Mouse (Mus musculus): ENCODE results near the gene Ifit2.

GRCm38 (mm10) chr19:34519646-34520045 is 30.8 kb upstream of the Ifit2 start:
- TF ChIP-seq E2F4 (IDR thresholded peaks at IDR 0.05; ENCODE audit: insufficient read depth) (no peak), POLR2A (IDR thresholded peaks at IDR 0.05; ENCODE audit: insufficient read length, low read depth) (no peak), CEBPB (IDR thresholded peaks at IDR 0.05; ENCODE audit: insufficient read depth, poor library complexity, severe bottlenecking) (no peak), MYOG (IDR thresholded peaks at IDR 0.05; ENCODE audit: control insufficient read depth in 1 of 3, insufficient read depth in 1 of 3, insufficient read length in 2 of 3, low read depth in 2 of 3) (no peak), USF1 (IDR thresholded peaks at IDR 0.05; ENCODE audit: low read depth) (no peak), SRF (IDR thresholded peaks at IDR 0.05; ENCODE audit: control insufficient read depth, insufficient read length, low read depth) (no peak), MAX (IDR thresholded peaks at IDR 0.05; ENCODE audit: low read depth) (no peak)

Data from myocyte (in vitro differentiated cells).